Mouse (Mus musculus) midbrain, embryonic 11.5 days (tissue): ENCODE measurements around the gene Olfr412. TPM values are rescaled to one million over a fixed set of nuclear protein-coding genes. Genes with fewer than 3 reads are reported as not detected.

ENCODE experiments used
- ATAC-seq: fragments of 200-750 bp; cut with Nextera tagmentation; 2 replicates; pipeline ENCODE4 v1.8.0; 2017; ENCODE audit warnings: moderate TSS enrichment, moderate library complexity; ENCODE audit not compliant: low FRiP score
- DNase-seq: peaks from one replicate; pipeline ENCODE4 v3.0.0; 2015; ENCODE audit warnings: low spot score; ENCODE audit errors: missing footprints
- H3K27ac ChIP-seq: fragments of 300-500 bp; sonication (generic); 2 replicates; pipeline ENCODE4 v1.5.1; 2014; ENCODE audit warnings: low read depth, low read length
- H3K27me3 ChIP-seq: fragments of 300-500 bp; sonication (generic); 2 replicates; pipeline ENCODE4 v1.6.1; 2014; ENCODE audit warnings: mild to moderate bottlenecking, low read length, moderate library complexity, mixed read lengths; ENCODE audit not compliant: control insufficient read depth, insufficient read depth
- H3K36me3 ChIP-seq: fragments of 300-500 bp; sonication (generic); 2 replicates; pipeline ENCODE4 v1.6.1; 2014; ENCODE audit warnings: mild to moderate bottlenecking, low read length, moderate library complexity, mixed read lengths; ENCODE audit not compliant: control insufficient read depth, insufficient read depth
- H3K4me1 ChIP-seq: fragments of 300-500 bp; sonication (generic); 2 replicates; pipeline ENCODE4 v1.6.1; 2014; ENCODE audit warnings: low read length; ENCODE audit not compliant: control insufficient read depth, insufficient read depth
- H3K4me2 ChIP-seq: fragments of 300-500 bp; sonication (generic); 2 replicates; pipeline ENCODE4 v1.6.1; 2014; ENCODE audit warnings: mild to moderate bottlenecking, moderate library complexity
- H3K4me3 ChIP-seq: fragments of 300-500 bp; sonication (generic); 2 replicates; pipeline ENCODE4 v1.5.1; 2014; ENCODE audit warnings: low read depth, low read length
- H3K9ac ChIP-seq: fragments of 300-500 bp; sonication (generic); 2 replicates; pipeline ENCODE4 v1.6.1; 2014; ENCODE audit warnings: low read length
- H3K9me3 ChIP-seq: fragments of 300-500 bp; sonication (generic); 2 replicates; pipeline ENCODE4 v1.6.1; 2016; ENCODE audit warnings: low read length; ENCODE audit not compliant: control insufficient read depth
- WGBS: fragments of 180-500 bp; shearing (Covaris S2); extraction: QIAGEN DNeasy Blood & Tissue Kit; methylation state at CpG from one replicate; pipeline ENCODE4 v1.1.7; 2014; 5-methylcytosine and 5-hydroxymethylcytosine counted together
- polyA plus RNA-seq: library from polyadenylated mRNA; unstranded; fragments of >200 nt; fragmentation: Nextera tagmentation; extraction: Ambion mirVana; gene quantifications from 2 replicates; pipeline ENCODE4 v1.2.1, GENCODE M21; 2014

The Olfr412 gene
- not detected in 2 replicates for polyA plus RNA-seq

- 83% methylated on average over 1 of the region's 1 CpGs for WGBS
- Histone ChIP-seq H3K36me3 (no peaks in the 10 kb centered on the region), H3K27me3 (no peaks in the 10 kb centered on the region), H3K27ac (no peak within 1 kb of the TSS), H3K9me3 (no peaks in the 10 kb centered on the region), H3K4me1 (no peaks in the 10 kb centered on the region), H3K4me3 (no peak within 1 kb of the TSS), H3K4me2 (no peak within 1 kb of the TSS), H3K9ac (no peak within 1 kb of the TSS)
- DNase-seq (no peak), ATAC-seq (no peak)
Observed at GRCm38 (mm10) chr11:74361769-74362168, at the start of gene Olfr412. Olfr412 (plus strand) TSS chr11:74362069.

- H3K9ac ChIP-seq: no peak overlapping the region
- no peaks in the 10 kb centered on the region for H3K36me3 ChIP-seq
- no peak for ATAC-seq
- no peak overlapping the region for H3K4me3 ChIP-seq
- H3K4me2 ChIP-seq: no peak overlapping the region
- no peaks in the 10 kb centered on the region for H3K4me1 ChIP-seq
- H3K27me3 ChIP-seq: no peaks in the 10 kb centered on the region
- H3K27ac ChIP-seq: no peak overlapping the region
- WGBS: 76% methylated on average over 2 of the region's 2 CpGs
- DNase-seq: no peak
- H3K9me3 ChIP-seq: no peaks in the 10 kb centered on the region; the same call in 1 of the 2 replicates
Observed at GRCm38 (mm10) chr11:74326044-74326443, 35.8 kb upstream of the Olfr412 start.

- Histone ChIP-seq H3K27me3 (no peaks in the 10 kb centered on the region), H3K4me3 (no peak overlapping the region), H3K36me3 (no peaks in the 10 kb centered on the region), H3K27ac (no peak overlapping the region), H3K4me2 (no peak overlapping the region), H3K4me1 (no peaks in the 10 kb centered on the region), H3K9ac (no peak overlapping the region), H3K9me3 (no peaks in the 10 kb centered on the region; the same call in 1 of the 2 replicates)
- DNase-seq (no peak), ATAC-seq (no peak)
Observed at GRCm38 (mm10) chr11:74328781-74329180, 33.1 kb upstream of the Olfr412 start.

- no peak within 1 kb of the TSS for H3K4me3 ChIP-seq
- no peak for ATAC-seq
- H3K9ac ChIP-seq: no peak within 1 kb of the TSS
- H3K4me1 ChIP-seq: no peaks in the 10 kb centered on the region
- H3K9me3 ChIP-seq: no peaks in the 10 kb centered on the region; the same call in 1 of the 2 replicates
- no peaks in the 10 kb centered on the region for H3K27me3 ChIP-seq
- H3K27ac ChIP-seq: no peak within 1 kb of the TSS
- H3K36me3 ChIP-seq: no peaks in the 10 kb centered on the region
- H3K4me2 ChIP-seq: no peak within 1 kb of the TSS
- no peak for DNase-seq
- 80% methylated on average over 6 of the region's 6 CpGs for WGBS
Observed at GRCm38 (mm10) chr11:74337931-74338330, 23.9 kb upstream of the Olfr412 start, which contains the start of gene Olfr410. Olfr410 (minus strand) TSS chr11:74338031.

- Histone ChIP-seq H3K4me1 (no peaks in the 10 kb centered on the region), H3K36me3 (no peaks in the 10 kb centered on the region), H3K9me3 (no peaks in the 10 kb centered on the region), H3K9ac (no peak within 1 kb of the TSS), H3K4me2 (no peak within 1 kb of the TSS), H3K4me3 (no peak within 1 kb of the TSS), H3K27me3 (no peaks in the 10 kb centered on the region), H3K27ac (no peak within 1 kb of the TSS)
- 86% methylated on average over 3 of the region's 3 CpGs for WGBS
- DNase-seq (no peak), ATAC-seq (no peak)
Observed at GRCm38 (mm10) chr11:74352550-74352949, 9.3 kb upstream of the Olfr412 start, which contains the start of gene Olfr411. Olfr411 (minus strand) TSS chr11:74352650.

DNA sequence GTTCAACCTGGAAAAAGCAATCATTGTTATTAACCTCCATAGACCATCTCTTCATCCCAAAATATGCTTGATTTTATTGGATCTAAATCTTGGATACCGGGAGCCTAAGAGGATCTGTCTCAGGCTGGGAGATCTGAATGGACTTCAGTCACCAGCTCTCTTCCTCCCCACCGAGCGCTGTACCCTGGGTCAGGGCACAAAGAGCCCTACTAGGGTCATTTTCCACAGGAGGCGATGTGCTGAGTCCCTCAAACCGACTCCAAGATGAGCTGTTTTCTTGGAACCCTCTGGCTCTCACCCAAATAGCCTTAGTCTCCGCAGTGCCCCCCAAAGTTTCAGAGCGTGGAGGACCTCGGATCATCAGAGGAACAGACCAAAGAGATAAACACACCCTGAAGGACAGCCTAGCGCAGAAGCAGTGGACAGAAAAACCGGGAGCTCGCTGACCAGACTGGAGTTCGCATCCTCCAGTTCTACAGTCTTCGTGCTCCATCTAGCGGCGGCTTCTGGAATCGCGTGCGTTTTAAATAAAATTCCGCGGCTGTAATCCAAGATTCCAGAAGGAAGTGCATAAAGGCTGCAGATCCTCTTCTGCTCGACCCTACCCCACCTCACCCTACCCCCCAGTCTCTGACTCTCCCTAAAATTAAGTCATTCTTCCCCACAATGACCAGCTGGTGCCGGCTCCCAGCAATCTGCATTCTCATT lies 9.7 kb downstream of the Olfr412 start:
- no peaks in the 10 kb centered on the region for H3K36me3 ChIP-seq
- H3K9ac ChIP-seq: no peak overlapping the region
- 12% methylated on average over 22 of the region's 22 CpGs for WGBS
- H3K27me3 ChIP-seq: no peaks in the 10 kb centered on the region
- H3K4me1 ChIP-seq: no peaks in the 10 kb centered on the region
- ATAC-seq (peak; percentile 79), DNase-seq (peak; percentile 99)
- H3K4me2 ChIP-seq: no peak overlapping the region
- no peak overlapping the region for H3K4me3 ChIP-seq
- no peaks in the 10 kb centered on the region for H3K9me3 ChIP-seq
- no peak overlapping the region for H3K27ac ChIP-seq

DNA sequence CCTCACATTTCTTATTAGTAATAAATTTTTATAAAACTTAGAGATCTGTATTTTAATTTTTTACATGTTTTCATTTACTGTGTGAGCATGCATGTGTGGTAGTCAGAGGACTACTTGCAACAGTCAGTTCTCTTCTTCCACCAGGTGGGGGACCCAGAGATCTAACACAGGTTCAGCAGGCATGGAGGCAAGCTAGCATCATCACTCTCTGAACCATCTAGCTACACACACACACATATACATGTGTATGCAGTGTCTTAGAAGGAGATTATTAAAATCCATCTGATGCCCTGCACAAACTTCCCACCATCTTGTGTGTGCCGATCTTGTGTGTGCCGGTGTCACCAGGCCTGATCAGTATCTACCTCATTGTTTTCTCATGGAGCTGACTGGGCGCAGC lies 15.0 kb downstream of the Olfr412 start:
- H3K4me3 ChIP-seq: no peak overlapping the region
- H3K27me3 ChIP-seq: no peaks in the 10 kb centered on the region
- H3K9me3 ChIP-seq: no peaks in the 10 kb centered on the region
- no peak for DNase-seq
- no peak overlapping the region for H3K27ac ChIP-seq
- H3K36me3 ChIP-seq: no peaks in the 10 kb centered on the region
- ATAC-seq: peak; percentile 65; the same call in 1 of the 2 replicates
- 77% methylated on average over 3 of the region's 3 CpGs for WGBS
- H3K4me1 ChIP-seq: no peaks in the 10 kb centered on the region
- H3K9ac ChIP-seq: no peak overlapping the region
- no peak overlapping the region for H3K4me2 ChIP-seq

DNA sequence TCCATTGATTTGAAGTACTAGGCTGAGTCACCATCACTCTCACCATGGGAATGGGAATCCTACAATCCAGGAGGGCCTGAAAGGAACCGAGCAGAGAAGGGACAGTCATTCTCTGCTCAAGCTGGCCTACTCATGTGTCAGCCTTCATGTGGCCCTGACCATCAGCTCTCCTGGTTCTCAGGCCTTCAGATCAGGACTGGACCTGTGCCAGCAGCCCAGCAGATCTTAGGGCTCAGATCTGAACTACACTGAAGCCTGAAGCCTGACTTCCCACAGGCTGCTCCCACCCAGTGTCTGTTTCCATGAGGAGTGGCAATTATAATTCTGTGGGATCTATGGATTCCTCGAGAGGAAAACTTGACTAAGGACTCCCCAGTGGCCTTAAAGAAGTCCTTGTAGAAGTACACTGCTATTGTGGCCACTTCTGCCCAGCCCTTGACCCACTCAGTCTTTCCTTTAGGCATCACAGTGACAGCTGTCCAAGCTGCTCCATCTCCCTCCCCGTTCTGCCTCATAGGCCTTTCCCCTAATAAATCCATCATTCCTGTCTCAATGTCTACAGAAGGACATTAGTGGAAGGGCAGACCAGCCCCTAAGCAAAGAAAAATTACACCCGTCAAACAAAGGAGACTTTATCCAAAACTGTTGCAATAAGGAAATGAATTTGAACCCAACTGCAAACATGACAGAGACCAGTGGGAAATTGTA lies 17.5 kb downstream of the Olfr412 start:
- ATAC-seq: no peak
- 71% methylated on average over 4 of the region's 4 CpGs for WGBS
- DNase-seq: no peak
- Histone ChIP-seq H3K4me1 (no peaks in the 10 kb centered on the region), H3K4me2 (no peak overlapping the region), H3K9me3 (no peaks in the 10 kb centered on the region), H3K36me3 (no peaks in the 10 kb centered on the region), H3K27me3 (no peaks in the 10 kb centered on the region), H3K4me3 (no peak overlapping the region), H3K27ac (no peak overlapping the region), H3K9ac (no peak overlapping the region)

DNA sequence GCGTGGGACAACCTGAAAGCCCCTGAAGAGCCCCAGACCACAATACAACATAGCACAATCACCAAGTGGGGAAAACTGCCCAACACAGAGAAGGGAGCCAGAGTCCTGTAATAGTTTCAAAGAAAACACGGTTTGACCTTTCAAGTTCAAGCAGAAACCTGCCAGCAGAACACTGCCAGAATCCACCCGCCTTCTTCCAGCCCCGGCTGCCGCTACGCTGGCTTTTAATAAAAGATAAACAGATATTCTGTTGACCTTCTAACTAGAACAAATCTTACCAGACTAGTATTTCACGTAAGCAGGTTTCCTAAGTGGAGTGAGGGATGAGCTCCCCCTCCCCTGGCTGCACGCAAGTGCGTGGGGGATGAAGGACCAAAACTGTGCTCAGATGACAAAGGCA lies 23.8 kb downstream of the Olfr412 start:
- H3K9ac ChIP-seq: no peak overlapping the region
- H3K4me3 ChIP-seq: no peak overlapping the region
- no peaks in the 10 kb centered on the region for H3K27me3 ChIP-seq
- DNase-seq (no peak), ATAC-seq (no peak)
- H3K27ac ChIP-seq: no peak overlapping the region
- H3K4me1 ChIP-seq: no peaks in the 10 kb centered on the region
- WGBS: 91% methylated on average over 9 of the region's 9 CpGs
- no peaks in the 10 kb centered on the region for H3K36me3 ChIP-seq
- no peak overlapping the region for H3K4me2 ChIP-seq
- no peaks in the 10 kb centered on the region for H3K9me3 ChIP-seq
